Mouse (Mus musculus): ENCODE data around the gene Trpm5. TPM values are rescaled to one million over a fixed set of nuclear protein-coding genes. Genes with fewer than 3 reads are reported as not detected.

Gene Trpm5
- polyA plus RNA-seq, 1 experiment, result not detected

DNA sequence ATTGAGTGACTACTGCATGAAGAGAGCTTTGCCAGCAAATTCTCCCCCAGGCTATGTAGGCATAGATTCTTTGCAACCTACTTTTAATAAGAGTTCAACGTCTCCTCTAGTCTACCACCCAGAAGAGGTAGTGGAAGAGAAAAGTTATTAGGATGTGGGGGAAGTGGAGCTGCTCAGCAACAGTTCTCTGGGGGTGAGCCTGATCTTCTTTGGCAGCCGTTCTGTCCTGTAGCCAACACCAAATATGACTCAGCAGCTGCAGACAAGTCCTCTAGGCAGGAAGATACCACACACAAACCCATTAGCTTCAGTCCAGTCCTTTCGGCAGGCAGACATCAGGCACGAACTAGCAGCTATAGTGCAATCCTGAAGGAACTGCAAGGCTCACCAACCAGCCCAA is 6.3 kb upstream of the Trpm5 start:
- Histone ChIP-seq H3K36me3 (ENCODE audit: control insufficient read depth, insufficient read depth, low read length, poor library complexity, severe bottlenecking) (no peaks in the 10 kb centered on the region), H3K4me1 (ENCODE audit: control insufficient read depth, insufficient read depth, low read length) (no peaks in the 10 kb centered on the region), H3K4me3 (ENCODE audit: low read depth, low read length) (no peak overlapping the region), H3K27ac (ENCODE audit: insufficient read depth, low read length) (no peak overlapping the region), H3K9me3 (replicated peaks; ENCODE audit: control insufficient read depth, insufficient read depth, low read length, poor library complexity, severe bottlenecking) (no peaks in the 10 kb centered on the region; the same call in 1 of the 2 replicates), H3K9ac (ENCODE audit: low read depth, poor library complexity, severe bottlenecking) (no peak overlapping the region), H3K27me3 (ENCODE audit: control insufficient read depth, insufficient read depth, low read length, poor library complexity, severe bottlenecking) (no peaks in the 10 kb centered on the region)
- no peak for TF ChIP-seq CTCF (IDR thresholded peaks at IDR 0.05; ENCODE audit: low read depth, low read length)
- TF ChIP-seq EP300 (IDR thresholded peaks at IDR 0.05; ENCODE audit: insufficient read depth, low read depth, low read length), result no peak

- H3K9ac ChIP-seq (ENCODE audit: low read depth, poor library complexity, severe bottlenecking), result no peak overlapping the region
- H3K27me3 ChIP-seq (ENCODE audit: control insufficient read depth, insufficient read depth, low read length, poor library complexity, severe bottlenecking), result no peaks in the 10 kb centered on the region
- TF ChIP-seq POLR2A (IDR thresholded peaks at IDR 0.05; ENCODE audit: insufficient read depth, low read length) (no peak), EP300 (IDR thresholded peaks at IDR 0.05; ENCODE audit: insufficient read depth, low read depth, low read length) (no peak), CTCF (IDR thresholded peaks at IDR 0.05; ENCODE audit: low read depth, low read length) (no peak)
Observed at GRCm38 (mm10) chr7:143095554-143095907, 1.1 kb upstream of the Trpm5 start.

DNA sequence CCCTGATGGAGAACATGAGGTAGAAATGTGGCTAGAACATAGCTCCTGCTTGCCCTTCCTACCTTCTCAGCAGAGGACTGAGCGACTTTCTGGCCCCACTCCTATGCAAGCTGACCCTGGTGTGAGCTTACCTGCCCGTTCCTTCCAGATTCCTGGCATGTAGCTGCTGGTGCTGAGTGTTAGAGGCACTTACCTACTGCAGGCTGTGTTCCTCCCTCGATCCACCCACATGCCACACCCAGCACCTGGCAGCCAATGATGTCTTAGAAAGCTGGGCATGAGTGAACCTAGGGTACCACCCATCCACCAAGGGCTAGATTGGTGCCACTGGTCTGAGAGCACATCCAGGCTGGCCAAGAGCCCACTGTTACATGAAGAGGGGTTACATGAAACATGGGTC is 595 bp downstream of the Trpm5 start:
- Histone ChIP-seq H3K4me1 (ENCODE audit: control insufficient read depth, insufficient read depth, low read length) (no peaks in the 10 kb centered on the region), H3K4me3 (ENCODE audit: low read depth, low read length) (no peak overlapping the region), H3K27me3 (ENCODE audit: control insufficient read depth, insufficient read depth, low read length, poor library complexity, severe bottlenecking) (no peaks in the 10 kb centered on the region), H3K9me3 (replicated peaks; ENCODE audit: control insufficient read depth, insufficient read depth, low read length, poor library complexity, severe bottlenecking) (no peaks in the 10 kb centered on the region), H3K27ac (ENCODE audit: insufficient read depth, low read length) (no peak overlapping the region), H3K36me3 (ENCODE audit: control insufficient read depth, insufficient read depth, low read length, poor library complexity, severe bottlenecking) (no peaks in the 10 kb centered on the region), H3K9ac (ENCODE audit: low read depth, poor library complexity, severe bottlenecking) (no peak overlapping the region)
- TF ChIP-seq CTCF (IDR thresholded peaks at IDR 0.05; ENCODE audit: low read depth, low read length) (no peak), EP300 (IDR thresholded peaks at IDR 0.05; ENCODE audit: insufficient read depth, low read depth, low read length) (no peak), POLR2A (IDR thresholded peaks at IDR 0.05; ENCODE audit: insufficient read depth, low read length) (no peak)

More at GRCm38 (mm10) chr7:143095554-143095907, 1.1 kb upstream of the Trpm5 start:
- Histone ChIP-seq H3K27ac (ENCODE audit: insufficient read depth, low read length) (no peak overlapping the region), H3K4me1 (ENCODE audit: control insufficient read depth, insufficient read depth, low read length) (no peaks in the 10 kb centered on the region), H3K4me3 (ENCODE audit: low read depth, low read length) (no peak overlapping the region), H3K9me3 (replicated peaks; ENCODE audit: control insufficient read depth, insufficient read depth, low read length, poor library complexity, severe bottlenecking) (no peaks in the 10 kb centered on the region), H3K36me3 (ENCODE audit: control insufficient read depth, insufficient read depth, low read length, poor library complexity, severe bottlenecking) (no peaks in the 10 kb centered on the region)

DNA sequence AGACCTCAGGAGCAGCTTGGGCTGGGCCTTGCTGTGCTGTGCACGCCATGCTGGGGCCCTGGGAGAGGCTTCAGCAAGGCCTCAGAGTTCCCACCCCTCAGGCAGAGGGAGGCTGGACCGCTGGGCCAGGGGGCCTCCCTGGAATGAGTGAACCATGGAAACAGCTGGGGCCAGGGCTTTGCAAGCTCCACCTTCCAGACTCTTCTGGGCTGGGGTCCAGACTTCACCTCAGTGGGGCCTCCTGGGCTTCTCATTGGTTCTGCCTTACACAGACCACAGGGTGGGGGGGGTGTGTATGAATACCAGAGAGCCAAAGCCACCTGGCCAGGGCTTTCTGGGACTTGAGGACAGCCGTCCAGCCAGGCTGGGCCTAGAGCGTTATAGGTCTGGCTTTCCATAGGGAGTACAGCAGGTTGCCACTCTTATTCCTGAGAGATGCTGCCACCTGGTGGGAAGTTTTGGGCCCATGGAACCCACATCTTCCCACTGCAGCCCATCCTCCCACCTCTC is 7.3 kb downstream of the Trpm5 start:
- Histone ChIP-seq H3K36me3 (ENCODE audit: control insufficient read depth, insufficient read depth, low read length, poor library complexity, severe bottlenecking) (no peaks in the 10 kb centered on the region), H3K27me3 (ENCODE audit: control insufficient read depth, insufficient read depth, low read length, poor library complexity, severe bottlenecking) (no peaks in the 10 kb centered on the region), H3K9ac (ENCODE audit: low read depth, poor library complexity, severe bottlenecking) (no peak overlapping the region), H3K9me3 (replicated peaks; ENCODE audit: control insufficient read depth, insufficient read depth, low read length, poor library complexity, severe bottlenecking) (no peaks in the 10 kb centered on the region), H3K4me1 (ENCODE audit: control insufficient read depth, insufficient read depth, low read length) (no peaks in the 10 kb centered on the region), H3K27ac (ENCODE audit: insufficient read depth, low read length) (no peak overlapping the region), H3K4me3 (ENCODE audit: low read depth, low read length) (no peak overlapping the region)
- TF ChIP-seq CTCF (IDR thresholded peaks at IDR 0.05; ENCODE audit: low read depth, low read length) (peak; percentile 83), POLR2A (IDR thresholded peaks at IDR 0.05; ENCODE audit: insufficient read depth, low read length) (no peak), EP300 (IDR thresholded peaks at IDR 0.05; ENCODE audit: insufficient read depth, low read depth, low read length) (no peak)

DNA sequence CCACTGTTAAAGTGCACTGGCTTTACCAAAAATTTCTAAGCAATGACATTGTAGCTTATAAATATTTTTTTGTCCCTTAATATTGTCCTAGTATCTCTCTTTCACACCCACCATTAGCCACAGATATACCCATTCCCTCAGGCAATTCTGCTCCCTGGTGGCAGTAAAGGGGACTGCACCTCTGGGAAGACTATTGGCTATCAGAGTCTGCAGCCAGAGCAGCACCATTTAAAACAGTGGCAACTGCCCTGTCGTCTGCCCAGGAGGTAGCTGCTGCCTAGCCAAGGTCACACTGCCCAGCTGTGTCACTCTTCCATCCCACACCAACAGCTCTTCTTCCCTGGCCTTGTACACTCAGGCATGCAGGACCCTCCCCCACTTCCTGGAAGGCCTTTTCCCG is 8.1 kb downstream of the Trpm5 start:
- TF ChIP-seq POLR2A (IDR thresholded peaks at IDR 0.05; ENCODE audit: insufficient read depth, low read length), result no peak
- peak; percentile 57 for TF ChIP-seq CTCF (IDR thresholded peaks at IDR 0.05; ENCODE audit: low read depth, low read length)
- TF ChIP-seq EP300 (IDR thresholded peaks at IDR 0.05; ENCODE audit: insufficient read depth, low read depth, low read length), result no peak
- Histone ChIP-seq H3K27me3 (ENCODE audit: control insufficient read depth, insufficient read depth, low read length, poor library complexity, severe bottlenecking) (no peaks in the 10 kb centered on the region), H3K9me3 (replicated peaks; ENCODE audit: control insufficient read depth, insufficient read depth, low read length, poor library complexity, severe bottlenecking) (no peaks in the 10 kb centered on the region), H3K9ac (ENCODE audit: low read depth, poor library complexity, severe bottlenecking) (no peak overlapping the region), H3K4me1 (ENCODE audit: control insufficient read depth, insufficient read depth, low read length) (no peaks in the 10 kb centered on the region), H3K27ac (ENCODE audit: insufficient read depth, low read length) (no peak overlapping the region), H3K36me3 (ENCODE audit: control insufficient read depth, insufficient read depth, low read length, poor library complexity, severe bottlenecking) (no peaks in the 10 kb centered on the region), H3K4me3 (ENCODE audit: low read depth, low read length) (no peak overlapping the region)

DNA sequence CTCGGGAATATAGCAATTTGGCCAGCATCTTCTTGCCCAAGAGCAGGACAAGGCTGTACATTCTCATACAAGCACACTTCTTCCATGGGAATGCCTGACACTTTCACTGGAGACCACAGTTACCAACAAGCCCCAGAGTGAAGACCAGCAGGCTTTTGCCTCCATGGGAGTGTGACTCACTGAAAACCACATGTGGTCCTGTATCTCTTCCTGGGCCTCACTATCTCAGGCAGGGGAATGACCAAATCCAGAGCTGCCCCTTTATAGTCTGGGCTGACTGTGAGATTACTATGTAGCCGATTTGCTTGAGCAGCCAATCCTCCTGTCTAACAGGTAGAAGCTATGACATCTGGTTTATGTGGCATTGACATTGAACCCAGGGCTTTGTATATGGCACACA is 10.7 kb downstream of the Trpm5 start:
- H3K36me3 ChIP-seq (ENCODE audit: control insufficient read depth, insufficient read depth, low read length, poor library complexity, severe bottlenecking), result no peaks in the 10 kb centered on the region
- TF ChIP-seq CTCF (IDR thresholded peaks at IDR 0.05; ENCODE audit: low read depth, low read length), result no peak
- TF ChIP-seq POLR2A (IDR thresholded peaks at IDR 0.05; ENCODE audit: insufficient read depth, low read length), result no peak
- TF ChIP-seq EP300 (IDR thresholded peaks at IDR 0.05; ENCODE audit: insufficient read depth, low read depth, low read length), result no peak
- H3K27ac ChIP-seq (ENCODE audit: insufficient read depth, low read length), result no peak overlapping the region
- H3K4me1 ChIP-seq (ENCODE audit: control insufficient read depth, insufficient read depth, low read length), result no peaks in the 10 kb centered on the region
- no peaks in the 10 kb centered on the region for H3K9me3 ChIP-seq (replicated peaks; ENCODE audit: control insufficient read depth, insufficient read depth, low read length, poor library complexity, severe bottlenecking)
- no peaks in the 10 kb centered on the region for H3K27me3 ChIP-seq (ENCODE audit: control insufficient read depth, insufficient read depth, low read length, poor library complexity, severe bottlenecking)
- H3K9ac ChIP-seq (ENCODE audit: low read depth, poor library complexity, severe bottlenecking), result no peak overlapping the region
- H3K4me3 ChIP-seq (ENCODE audit: low read depth, low read length), result no peak overlapping the region

Measured in ES-Bruce4 (cell line).